Mouse (Mus musculus): ENCODE measurements around the gene Pi16.

GRCm38 (mm10) chr17:29322603-29322962 is 5.1 kb downstream of the Pi16 start:
- TF ChIP-seq CTCF (IDR thresholded peaks at IDR 0.05; ENCODE audit: borderline replicate concordance, insufficient read depth, low read length) (no peak), POLR2A (IDR thresholded peaks at IDR 0.05; ENCODE audit: low read depth, low read length) (no peak)

Measured in embryonic fibroblast, embryonic 13.5 days (primary cell).